In genomic region chr12:100167931-100168871, GRCm38 (mm10) we compare ENCODE assay signal across 8 mouse cellular contexts. TPM values are rescaled to one million over a fixed set of nuclear protein-coding genes. Genes with fewer than 3 reads are reported as not detected.
DNase-seq lines count a peak whose midpoint lies in the region; ATAC-seq lines count a peak whose summit lies in the region.

No protein-coding gene starts in this region.

- peak overlapping the region; percentile 22 for H3K4me3 ChIP-seq in lung, embryonic 15.5 days

- H3K36me3 ChIP-seq in lung, embryonic 15.5 days: no peaks in the 10 kb centered on the region

- peak overlapping the region; percentile 60 for H3K27ac ChIP-seq in lung, embryonic 15.5 days

- H3K9ac ChIP-seq in lung, embryonic 15.5 days: no peak overlapping the region

- H3K9me3 ChIP-seq in lung, embryonic 15.5 days: no peaks in the 10 kb centered on the region

- peak; percentile 29 for DNase-seq in right cerebral cortex, postnatal 4 days
- no peak for DNase-seq in right cerebral cortex, postnatal 14 days
- peak; percentile 87 to 89 for DNase-seq in cerebellum, postnatal 10 days
- DNase-seq in heart, adult 18-20 months: peak; percentile 48 to 49
- peak; percentile 27 for DNase-seq in kidney, adult 11 months
- no peak for DNase-seq in c-Kit-positive CD71-positive TER-119-positive erythroid progenitor cells, embryonic 14.5 days (ENCODE audit: low spot score)

- peak overlapping the region; percentile 59 for H3K4me2 ChIP-seq in lung, embryonic 15.5 days

- peaks cover 10% of the 10 kb centered on the region for H3K4me1 ChIP-seq in lung, embryonic 15.5 days

- H3K27me3 ChIP-seq in lung, embryonic 15.5 days: no peaks in the 10 kb centered on the region

- WGBS in lung, embryonic 15.5 days: 11% methylated on average over 28 of the region's 28 CpGs

- peak; percentile 81; the same call in 1 of the 2 replicates for ATAC-seq in lung, embryonic 15.5 days (ENCODE audit: borderline replicate concordance, extremely low read depth, low FRiP score, low TSS enrichment)
- ATAC-seq in neutrophil, adult 5-6 weeks (ENCODE audit: extremely low read depth, insufficient number of reproducible peaks, low FRiP score, poor library complexity, severe bottlenecking): peak; percentile 73

RNA-seq across cellular contexts. Expression of gene Nrde2, which starts 8.7 kb away (rescaled TPM):
- 1 to 10 TPM; 7.8 to 8.2 TPM for total RNA-seq in heart, adult 18-20 months (2021)
- 13.2 and 14.7 TPM in 2 replicates for polyA plus RNA-seq in lung, embryonic 15.5 days (2015; fragmentation: Nextera tagmentation; extraction: Ambion mirVana)
- total RNA-seq in neutrophil, adult 5-6 weeks (2017): 29.8 and 32.6 TPM in 2 replicates

RNA-seq across cellular contexts. Expression of gene Calm1, which starts 31.0 kb away (rescaled TPM):
- 100 to 1,000 TPM; 228 to 241 TPM for total RNA-seq in heart, adult 18-20 months (2021)
- polyA plus RNA-seq in lung, embryonic 15.5 days (2015; fragmentation: Nextera tagmentation; extraction: Ambion mirVana): 1,739 and 1,769 TPM in 2 replicates
- 524 and 677 TPM in 2 replicates for total RNA-seq in neutrophil, adult 5-6 weeks (2017)

RNA-seq across cellular contexts. Expression of gene Psmc1, which starts 58.2 kb away (rescaled TPM):
- 100 to 1,000 TPM; 139 to 144 TPM for total RNA-seq in heart, adult 18-20 months (2021)
- polyA plus RNA-seq in lung, embryonic 15.5 days (2015; fragmentation: Nextera tagmentation; extraction: Ambion mirVana): 287 and 294 TPM in 2 replicates
- 76.6 and 118 TPM in 2 replicates for total RNA-seq in neutrophil, adult 5-6 weeks (2017)

Comparison
In these comparisons a context has a peak if more than half of its experiments do, and no peak if none do; other contexts are left out.
1. DNase-seq: peak in right cerebral cortex, postnatal 4 days (single experiment), cerebellum, postnatal 10 days (2 of 2), heart, adult 18-20 months (2 of 2) and kidney, adult 11 months (single experiment); none in right cerebral cortex, postnatal 14 days (single experiment) and c-Kit-positive CD71-positive TER-119-positive erythroid progenitor cells, embryonic 14.5 days (single experiment).